Mouse (Mus musculus): Measurements from ENCODE around the gene Ager.

DNA sequence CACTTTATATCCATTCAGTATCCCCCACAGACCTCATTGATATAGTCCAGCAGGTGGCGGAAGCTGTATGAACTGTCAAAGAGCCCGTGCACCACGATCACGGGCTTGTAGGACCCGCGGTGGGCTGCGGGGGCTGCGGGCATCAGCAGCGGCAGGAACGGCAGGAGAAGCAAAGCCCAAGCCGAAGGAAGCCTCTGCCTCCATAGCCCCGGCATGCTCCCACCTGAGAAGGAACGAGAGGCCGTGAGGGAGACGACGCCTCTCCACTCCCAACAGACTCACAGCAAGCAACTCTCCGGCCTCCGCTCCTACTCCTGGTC is 29.1 kb downstream of the Ager start:
- no peak for TF ChIP-seq CTCF (conservative IDR thresholded peaks at IDR 0.05; ENCODE audit: low read length)
- no peak for TF ChIP-seq POU5F1 (IDR thresholded peaks at IDR 0.05; ENCODE audit: borderline replicate concordance, low read length)
- TF ChIP-seq NANOG (IDR thresholded peaks at IDR 0.05; ENCODE audit: borderline replicate concordance, low read length): no peak
